In the genomic region with DNA sequence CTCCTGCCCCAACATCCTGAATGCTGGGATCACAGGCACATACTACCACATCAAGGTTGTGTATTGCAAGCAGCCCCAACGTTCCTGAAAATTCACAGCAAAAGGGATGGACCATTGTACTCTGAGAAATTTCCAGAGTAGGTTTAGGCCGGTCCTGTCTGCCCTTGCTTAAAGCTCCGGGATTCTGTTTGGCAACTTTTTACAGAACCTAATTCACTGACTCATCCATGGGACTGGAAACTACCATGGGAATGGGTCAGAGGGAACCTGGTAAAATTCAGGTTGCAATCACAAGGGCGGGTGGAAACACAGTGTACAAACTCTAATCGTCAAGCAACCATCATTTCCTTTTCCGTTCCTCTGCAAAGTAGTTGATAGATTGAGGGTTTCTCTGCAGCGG, we compare ENCODE assay signal across 11 mouse cellular contexts. TPM values are rescaled to one million over a fixed set of nuclear protein-coding genes. Genes with fewer than 3 reads are reported as not detected.
"Had no signal": no experiment of that assay in that cellular context is flagged by ENCODE, and none has a peak within 500 bp of the region (broad histone marks: within the 10 kb centered on the region; RNA-seq: fewer than 3 reads in every experiment).

No protein-coding gene starts in this region.

- H3K4me2 ChIP-seq: lung, embryonic 15.5 days; midbrain, embryonic 12.5 days; neural tube, embryonic 12.5 days; stomach, embryonic 15.5 days had no signal

- H3K4me3 ChIP-seq: lung, embryonic 15.5 days; midbrain, embryonic 10.5 days; midbrain, embryonic 12.5 days; neural tube, embryonic 12.5 days; stomach, embryonic 15.5 days had no signal

- H3K9ac ChIP-seq: lung, embryonic 15.5 days; midbrain, embryonic 12.5 days; neural tube, embryonic 12.5 days; stomach, embryonic 15.5 days had no signal

- ATAC-seq: midbrain, embryonic 16.5 days had no signal

- H3K27me3 ChIP-seq: lung, embryonic 15.5 days; midbrain, embryonic 12.5 days; neural tube, embryonic 12.5 days; stomach, embryonic 15.5 days had no signal

- H3K9me3 ChIP-seq: lung, embryonic 15.5 days; midbrain, embryonic 10.5 days; midbrain, embryonic 12.5 days; neural tube, embryonic 12.5 days; stomach, embryonic 15.5 days had no signal

- H3K27ac ChIP-seq: lung, embryonic 15.5 days; midbrain, embryonic 10.5 days; midbrain, embryonic 12.5 days; neural tube, embryonic 12.5 days; stomach, embryonic 15.5 days; stomach, postnatal 0 days had no signal

- H3K4me1 ChIP-seq: stomach, embryonic 15.5 days had no signal

- H3K36me3 ChIP-seq: lung, embryonic 15.5 days; midbrain, embryonic 10.5 days; midbrain, embryonic 12.5 days; neural tube, embryonic 12.5 days; stomach, embryonic 15.5 days had no signal

RNA-seq across cellular contexts. Expression of a gene that starts 37.6 kb away (rescaled TPM):
- total RNA-seq: megakaryocyte, adult 5-6 weeks; megakaryocyte-erythroid progenitor cell, adult 5-6 weeks; neutrophil, adult 5-6 weeks had no signal
- polyA plus RNA-seq: liver, embryonic 16.5 days had no signal
